Mouse (Mus musculus) embryonic facial prominence, embryonic 14.5 days (tissue): ENCODE results near the gene Zbtb4. TPM values are rescaled to one million over a fixed set of nuclear protein-coding genes. Genes with fewer than 3 reads are reported as not detected.

Experiments used
- ATAC-seq: fragments of 200-750 bp; cut with Nextera tagmentation; 2 replicates; pipeline ENCODE4 v1.8.0; 2017; ENCODE audit warnings: low read depth, moderate number of reproducible peaks, moderate TSS enrichment
- DNase-seq: peaks from one replicate; pipeline ENCODE4 v3.0.0-alpha.2; 2015; ENCODE audit warnings: low spot score
- H3K27ac ChIP-seq: fragments of 300-500 bp; sonication (generic); replicated peaks from 2 replicates; pipeline ENCODE4 v1.5.1; 2014; ENCODE audit warnings: low read depth, mild to moderate bottlenecking, low read length, moderate library complexity
- H3K27me3 ChIP-seq: fragments of 300-500 bp; sonication (generic); replicated peaks from 2 replicates; pipeline ENCODE4 v1.6.1; 2014; ENCODE audit warnings: low read length; ENCODE audit not compliant: control insufficient read depth, insufficient read depth
- H3K36me3 ChIP-seq: fragments of 300-500 bp; sonication (generic); 2 replicates; pipeline ENCODE4 v1.6.1; 2014; ENCODE audit warnings: low read length, mixed read lengths; ENCODE audit not compliant: control insufficient read depth, insufficient read depth
- H3K4me1 ChIP-seq: fragments of 300-500 bp; sonication (generic); 2 replicates; pipeline ENCODE4 v1.6.1; 2014; ENCODE audit warnings: antibody characterized with exemption, low read length; ENCODE audit not compliant: control insufficient read depth, insufficient read depth
- H3K4me2 ChIP-seq: fragments of 300-500 bp; sonication (generic); 2 replicates; pipeline ENCODE4 v1.6.1; 2014; ENCODE audit warnings: low read depth, mild to moderate bottlenecking, low read length, moderate library complexity, mixed read lengths
- H3K4me3 ChIP-seq: fragments of 300-500 bp; sonication (generic); 2 replicates; pipeline ENCODE4 v1.5.1; 2014; ENCODE audit warnings: low read depth, mild to moderate bottlenecking, low read length
- H3K9ac ChIP-seq: fragments of 300-500 bp; sonication (generic); 2 replicates; pipeline ENCODE4 v1.6.1; 2014; ENCODE audit warnings: low read depth, mild to moderate bottlenecking, low read length, moderate library complexity, mixed read lengths
- H3K9me3 ChIP-seq: fragments of 300-500 bp; sonication (generic); 2 replicates; pipeline ENCODE4 v1.6.1; 2016; ENCODE audit warnings: low read length; ENCODE audit not compliant: control insufficient read depth
- WGBS: fragments of 180-500 bp; shearing (Covaris S2); extraction: QIAGEN DNeasy Blood & Tissue Kit; methylation state at CpG from one replicate; pipeline ENCODE4 v1.1.7; 2014; 5-methylcytosine and 5-hydroxymethylcytosine counted together
- polyA plus RNA-seq: library from polyadenylated mRNA; unstranded; fragments of >200 nt; fragmentation: Nextera tagmentation; extraction: Ambion mirVana; gene quantifications from 2 replicates; pipeline ENCODE4 v1.2.1, GENCODE M21; 2014

Gene Zbtb4
- polyA plus RNA-seq, 1 experiment from 2014 or later, result 3.9 TPM

DNA sequence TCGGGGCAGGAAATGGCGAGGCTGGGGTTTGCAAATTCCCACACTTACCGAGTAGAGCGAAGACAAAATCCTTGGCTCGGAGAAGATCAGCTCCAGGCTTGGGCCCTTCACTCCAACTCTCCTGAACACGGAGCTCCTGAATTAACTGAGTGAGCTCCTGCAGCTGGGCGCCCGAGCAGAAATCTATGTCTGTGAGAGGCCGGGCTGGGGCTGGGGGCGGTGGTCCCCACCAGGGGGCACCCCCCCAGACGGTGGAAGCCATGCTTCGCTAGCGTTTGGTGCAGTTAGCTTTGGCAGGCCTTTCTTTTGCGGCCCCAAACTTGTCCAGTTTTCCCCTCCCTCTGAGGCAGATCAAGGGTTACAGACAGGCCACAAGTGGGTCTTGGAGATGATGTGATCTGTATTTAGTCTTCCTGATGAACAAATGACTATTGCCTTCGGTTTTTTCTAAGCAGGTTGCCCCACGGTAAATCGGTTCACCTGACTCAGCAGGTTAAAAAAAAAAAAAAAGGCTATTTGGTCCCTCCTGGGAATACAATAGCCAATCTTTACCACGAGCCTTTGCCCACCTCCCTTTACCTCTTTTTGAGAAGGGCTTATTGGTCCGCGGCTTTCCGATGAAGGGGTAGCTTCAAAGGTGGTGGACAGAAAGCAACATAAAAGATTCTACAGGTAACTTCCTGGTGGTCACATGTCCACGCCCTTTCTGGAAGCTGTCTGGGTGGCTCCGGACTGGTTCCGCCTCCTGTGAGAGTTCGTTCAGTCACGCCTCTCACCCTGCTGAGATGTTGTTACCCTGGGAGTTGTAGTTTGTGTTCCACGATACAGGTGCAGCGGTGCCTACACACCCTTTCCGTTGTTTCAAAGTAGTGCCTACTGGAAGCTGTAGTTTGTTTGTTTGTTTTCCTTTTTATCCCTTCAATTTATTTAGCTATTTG lies 39.5 kb downstream of the Zbtb4 start, which contains the start of gene Tmem102:
Tmem102 (minus strand) TSS at position 653 of the 938 bp plus-strand sequence.
- peak; percentile 65 for DNase-seq
- H3K4me1 ChIP-seq, result peaks cover 37% of the 10 kb centered on the region
- peaks cover 35% of the 10 kb centered on the region for H3K27me3 ChIP-seq
- H3K27ac ChIP-seq, result no peak within 1 kb of the TSS
- no peaks in the 10 kb centered on the region for H3K9me3 ChIP-seq
- WGBS, result 6% methylated on average over 27 of the region's 29 CpGs
- H3K4me3 ChIP-seq, result peak within 1 kb of the TSS; percentile 58
- H3K36me3 ChIP-seq, result no peaks in the 10 kb centered on the region
- no peak for ATAC-seq
- H3K4me2 ChIP-seq, result peak within 1 kb of the TSS; percentile 97
- H3K9ac ChIP-seq, result peak within 1 kb of the TSS; percentile 59; the same call in 1 of the 2 replicates

- DNase-seq, result no peak
- H3K36me3 ChIP-seq, result no peaks in the 10 kb centered on the region
- peaks cover 35% of the 10 kb centered on the region for H3K27me3 ChIP-seq
- H3K27ac ChIP-seq, result no peak overlapping the region
- no peak overlapping the region for H3K9ac ChIP-seq
- H3K4me1 ChIP-seq, result peaks cover 32% of the 10 kb centered on the region
- no peaks in the 10 kb centered on the region for H3K9me3 ChIP-seq
- no peak for ATAC-seq
- H3K4me2 ChIP-seq, result no peak overlapping the region
- WGBS, result 84% methylated on average over 4 of the region's 4 CpGs
- H3K4me3 ChIP-seq, result no peak overlapping the region
Observed at GRCm38 (mm10) chr11:69806378-69806777, 40.7 kb downstream of the Zbtb4 start.

GRCm38 (mm10) chr11:69807641-69808040 lies 41.9 kb downstream of the Zbtb4 start:
- Histone ChIP-seq H3K4me2 (no peak overlapping the region), H3K27ac (no peak overlapping the region), H3K4me1 (peaks cover 22% of the 10 kb centered on the region), H3K27me3 (peaks cover 28% of the 10 kb centered on the region), H3K4me3 (no peak overlapping the region), H3K9ac (no peak overlapping the region), H3K36me3 (no peaks in the 10 kb centered on the region), H3K9me3 (no peaks in the 10 kb centered on the region)
- WGBS, result 72% methylated on average over 2 of the region's 2 CpGs
- DNase-seq (no peak), ATAC-seq (no peak)

DNA sequence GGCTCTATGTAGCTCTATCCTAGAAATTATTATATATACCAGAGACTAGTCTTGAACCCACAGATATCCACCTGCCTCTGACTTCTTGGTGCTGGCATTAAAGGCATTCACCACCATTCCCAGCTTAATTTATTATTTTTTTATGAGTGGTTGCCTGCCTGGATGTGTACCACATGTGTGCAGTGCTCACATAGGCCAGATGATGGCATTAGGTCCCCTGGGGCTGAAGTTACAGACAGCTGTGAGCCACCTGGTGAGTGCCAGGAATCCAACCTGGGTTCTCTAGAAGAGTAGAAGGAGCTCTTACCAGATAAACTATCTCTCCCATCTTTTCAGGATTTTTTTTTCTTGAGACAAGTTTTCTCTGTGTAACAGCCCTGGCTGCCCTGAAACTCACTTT lies 44.6 kb downstream of the Zbtb4 start:
- Histone ChIP-seq H3K36me3 (no peaks in the 10 kb centered on the region), H3K4me2 (no peak overlapping the region), H3K4me3 (no peak overlapping the region), H3K9me3 (no peaks in the 10 kb centered on the region), H3K27ac (no peak overlapping the region), H3K9ac (no peak overlapping the region), H3K4me1 (no peaks in the 10 kb centered on the region), H3K27me3 (peaks cover 7% of the 10 kb centered on the region)
- no peak for ATAC-seq
- no peak for DNase-seq

GRCm38 (mm10) chr11:69815155-69815554 lies 49.4 kb downstream of the Zbtb4 start, which contains the start of gene Gm39566:
Gm39566 (minus strand) TSS chr11:69815298.
- Histone ChIP-seq H3K36me3 (no peaks in the 10 kb centered on the region), H3K9ac (no peak within 1 kb of the TSS), H3K27ac (no peak within 1 kb of the TSS), H3K4me3 (no peak within 1 kb of the TSS), H3K27me3 (no peaks in the 10 kb centered on the region), H3K4me2 (no peak within 1 kb of the TSS), H3K4me1 (no peaks in the 10 kb centered on the region), H3K9me3 (peaks cover 12% of the 10 kb centered on the region)
- DNase-seq (no peak), ATAC-seq (no peak)
- WGBS, result 61% methylated on average over 10 of the region's 10 CpGs

GRCm38 (mm10) chr11:69816520-69816919 lies 50.8 kb downstream of the Zbtb4 start:
- Histone ChIP-seq H3K4me3 (no peak overlapping the region), H3K27me3 (no peaks in the 10 kb centered on the region), H3K4me1 (no peaks in the 10 kb centered on the region), H3K9ac (no peak overlapping the region), H3K36me3 (no peaks in the 10 kb centered on the region), H3K4me2 (no peak overlapping the region), H3K9me3 (peaks cover 12% of the 10 kb centered on the region), H3K27ac (no peak overlapping the region)
- WGBS, result 93% methylated on average over 12 of the region's 12 CpGs
- DNase-seq (no peak), ATAC-seq (no peak)

GRCm38 (mm10) chr11:69818365-69818764 lies 52.7 kb downstream of the Zbtb4 start, which contains the start of gene Spem2:
Spem2 (minus strand) TSS chr11:69818465.
- Histone ChIP-seq H3K36me3 (no peaks in the 10 kb centered on the region), H3K9ac (no peak within 1 kb of the TSS), H3K27ac (no peak within 1 kb of the TSS), H3K9me3 (peaks cover 12% of the 10 kb centered on the region), H3K4me1 (no peaks in the 10 kb centered on the region), H3K27me3 (no peaks in the 10 kb centered on the region), H3K4me2 (no peak within 1 kb of the TSS), H3K4me3 (no peak within 1 kb of the TSS)
- ATAC-seq (no peak), DNase-seq (no peak)
- WGBS, result 84% methylated on average over 2 of the region's 2 CpGs

DNA sequence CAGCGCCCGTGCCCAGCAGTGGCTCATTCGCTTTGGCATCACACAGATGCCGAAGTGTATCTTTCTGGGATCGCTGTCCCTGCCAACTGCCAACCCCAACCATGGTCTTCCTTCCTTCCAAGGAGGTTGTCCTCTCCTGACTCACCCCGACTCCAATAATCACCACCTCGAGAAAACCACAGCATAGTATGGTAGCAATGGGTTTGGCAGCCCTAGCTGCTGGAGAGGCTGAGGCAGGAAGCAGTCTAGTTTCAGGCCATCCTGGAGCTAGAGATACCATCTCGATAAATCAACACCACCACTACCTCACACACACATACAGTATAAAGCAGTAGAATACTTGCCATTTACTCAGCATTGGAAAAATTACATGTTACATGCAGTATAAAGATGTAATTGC lies 53.2 kb downstream of the Zbtb4 start:
- Histone ChIP-seq H3K27ac (no peak overlapping the region), H3K36me3 (no peaks in the 10 kb centered on the region), H3K4me3 (no peak overlapping the region), H3K4me1 (no peaks in the 10 kb centered on the region), H3K4me2 (no peak overlapping the region), H3K27me3 (no peaks in the 10 kb centered on the region), H3K9ac (no peak overlapping the region), H3K9me3 (peaks cover 12% of the 10 kb centered on the region)
- 90% methylated on average over 8 of the region's 8 CpGs for WGBS
- ATAC-seq, result no peak
- DNase-seq, result no peak
